Mouse (Mus musculus) Patski (cell line): ENCODE results near the gene Vars2. TPM values are rescaled to one million over a fixed set of nuclear protein-coding genes. Genes with fewer than 3 reads are reported as not detected.

Experiments
- ATAC-seq: fragments of 100-300 bp; one replicate; pipeline ENCODE4 v1.8.0; 2021
- CTCF ChIA-PET: fragments of 350-600 bp; sonication (Branson Sonifier 250); formaldehyde crosslinking; loops from one replicate; lab custom pipeline; 2022; ENCODE audit warnings: inconsistent platforms; lab: Charles Lee
- POLR2A ChIA-PET: fragments of 350-600 bp; sonication (Branson Sonifier 250); formaldehyde crosslinking; loops from one replicate; lab custom pipeline; 2022; ENCODE audit warnings: antibody characterized with exemption, inconsistent platforms; lab: Charles Lee
- DNase-seq: peaks from one replicate; pipeline ENCODE4 v3.0.0-alpha.2; 2011; ENCODE audit warnings: low read depth, low spot score
- H3K27me3 ChIP-seq: fragments of 371-371 bp; one replicate; pipeline ENCODE4 v1.5.1; 2021
- CTCF ChIP-seq: fragments of 100-300 bp; IDR thresholded peaks from one replicate; pipeline ENCODE4 v1.5.1; 2021
- in situ Hi-C: fragments of 300-500 bp; cut with MboI; formaldehyde crosslinking; loops from 3 replicates; pipeline ENCODE4 v1.11.1; 2018; ENCODE audit warnings: low pct_unique_long_range_greater_than_20kb, mixed read lengths
- polyA plus RNA-seq: library from polyadenylated mRNA; unstranded; gene quantifications from one replicate; pipeline ENCODE4 v1.2.3, GENCODE M21; 2021

Gene Vars2
- polyA plus RNA-seq, 1 experiment from 2014 or later: 34.4 TPM

GRCm38 (mm10) chr17:35639352-35639751 is 28.0 kb downstream of the Vars2 start:
- ChIA-PET POLR2A (no interaction called here), CTCF (interaction anchor here (1.4 kb wide), 1 partner anchor 10 kb away, joined by 3 read pairs; no protein-coding TSS in a partner anchor)
- H3K27me3 ChIP-seq: no peaks in the 10 kb centered on the region
- in situ Hi-C loops: no loop called here
- TF ChIP-seq CTCF: no peak
- ATAC-seq (no peak), DNase-seq (no peak)

GRCm38 (mm10) chr17:35638475-35639190 is 28.8 kb downstream of the Vars2 start:
- in situ Hi-C loops: no loop called here
- CTCF ChIA-PET: interaction anchor here (1.0 to 1.1 kb wide), 2 partner anchors 27 to 99 kb away, joined by 3 to 4 read pairs; no protein-coding TSS in a partner anchor

GRCm38 (mm10) chr17:35636363-35636762 is 31.0 kb downstream of the Vars2 start:
- CTCF ChIA-PET: interaction anchor here (0.6 to 3.2 kb wide), 7 partner anchors 14 to 101 kb away, joined by 3 to 30 read pairs (median 13); no protein-coding TSS in a partner anchor
- in situ Hi-C loops: no loop called here
- ATAC-seq: no peak

More at GRCm38 (mm10) chr17:35638475-35639190, 28.8 kb downstream of the Vars2 start:
- H3K27me3 ChIP-seq: no peaks in the 10 kb centered on the region
- ATAC-seq (no peak), DNase-seq (no peak)
- POLR2A ChIA-PET: no interaction called here
- no peak for TF ChIP-seq CTCF

GRCm38 (mm10) chr17:35635699-35636111 is 31.7 kb downstream of the Vars2 start:
- ChIA-PET CTCF (interaction anchor here (0.6 to 4.0 kb wide), 19 partner anchors 11 to 101 kb away, joined by 3 to 39 read pairs (median 4); partner anchors contain the start of gene Sfta2), POLR2A (interaction anchor here (0.6 to 2.2 kb wide), 4 partner anchors 18 to 102 kb away, joined by 3 to 6 read pairs (median 4); partner anchors contain the start of gene Vars2)
- ATAC-seq (no peak), DNase-seq (no peak)
- TF ChIP-seq CTCF: peak; percentile 93
- in situ Hi-C loops: no loop called here
- no peaks in the 10 kb centered on the region for H3K27me3 ChIP-seq

More at GRCm38 (mm10) chr17:35636363-35636762, 31.0 kb downstream of the Vars2 start:
- TF ChIP-seq CTCF: no peak
- no peaks in the 10 kb centered on the region for H3K27me3 ChIP-seq
- POLR2A ChIA-PET: interaction anchor here (0.9 kb wide), 1 partner anchor 29 kb away, joined by 3 read pairs; no protein-coding TSS in a partner anchor
- DNase-seq: no peak

- H3K27me3 ChIP-seq: no peaks in the 10 kb centered on the region
- no peak for ATAC-seq
- in situ Hi-C loops: no loop called here
- ChIA-PET CTCF (interaction anchor here (0.7 to 4.0 kb wide), 22 partner anchors 10 to 102 kb away, joined by 3 to 39 read pairs (median 5); partner anchors contain the start of genes Ddr1 and Sfta2), POLR2A (interaction anchor here (0.6 to 2.2 kb wide), 3 partner anchors 18 to 103 kb away, joined by 3 to 6 read pairs (median 4); partner anchors contain the start of gene Vars2)
- no peak for DNase-seq
- no peak for TF ChIP-seq CTCF
These were observed 32.2 kb downstream of the Vars2 start for GRCm38 (mm10) chr17:35635202-35635601.

- TF ChIP-seq CTCF: peak; percentile 85
- H3K27me3 ChIP-seq: no peaks in the 10 kb centered on the region
- DNase-seq (peak; percentile 77), ATAC-seq (peak; percentile 96)
- ChIA-PET POLR2A (interaction anchor here (0.7 to 2.2 kb wide), 2 partner anchors 33 to 198 kb away, joined by 4 to 6 read pairs; partner anchors contain the start of gene Vars2), CTCF (interaction anchor here (0.6 to 4.0 kb wide), 20 partner anchors 9 to 103 kb away, joined by 3 to 39 read pairs (median 6); partner anchors contain the start of genes Ddr1 and Sfta2)
- in situ Hi-C loops: loop anchor here (5.0 kb wide), 2 partner anchors 52 to 103 kb away; no protein-coding TSS in a partner anchor
These were observed 33.4 kb downstream of the Vars2 start for GRCm38 (mm10) chr17:35633992-35634391.

- H3K27me3 ChIP-seq: no peaks in the 10 kb centered on the region
- ATAC-seq (no peak), DNase-seq (no peak)
- ChIA-PET CTCF (interaction anchor here (1.2 to 2.0 kb wide), 2 partner anchors 9 to 34 kb away, joined by 3 to 5 read pairs; no protein-coding TSS in a partner anchor), POLR2A (no interaction called here)
- TF ChIP-seq CTCF: no peak
- in situ Hi-C loops: no loop called here
These were observed 40.9 kb downstream of the Vars2 start, which contains the start of gene Gm9573 for GRCm38 (mm10) chr17:35626537-35626936. Gene Gm9573 (minus strand): TSS chr17:35626637.

GRCm38 (mm10) chr17:35617127-35617526 is 50.3 kb downstream of the Vars2 start:
- ATAC-seq (no peak), DNase-seq (no peak)
- ChIA-PET CTCF (interaction anchor here (1.1 to 1.2 kb wide), 2 partner anchors 9 to 15 kb away, joined by 3 read pairs; partner anchors contain the start of genes Gm9573 and Sfta2), POLR2A (interaction anchor here (0.6 kb wide), 1 partner anchor 18 kb away, joined by 3 read pairs; no protein-coding TSS in a partner anchor)
- in situ Hi-C loops: no loop called here
- H3K27me3 ChIP-seq: no peaks in the 10 kb centered on the region
- TF ChIP-seq CTCF: no peak

Other genes with a start within 250 kb of the Vars2 start
- 0.03 TPM for gene H2-Q6, start 242.7 kb downstream of the Vars2 start, polyA plus RNA-seq
- gene H2-Q7, start 228.4 kb downstream of the Vars2 start, polyA plus RNA-seq: 0.08 TPM
- 0.35 TPM for gene H2-Q10, start 197.5 kb downstream of the Vars2 start, polyA plus RNA-seq
- gene Pou5f1, start 161.6 kb downstream of the Vars2 start, polyA plus RNA-seq: not detected
- 35.9 TPM for gene Tcf19, start 150.8 kb downstream of the Vars2 start, polyA plus RNA-seq
- 44.8 TPM for gene Cchcr1, start 150.5 kb downstream of the Vars2 start, polyA plus RNA-seq
- 0.37 TPM for gene Psors1c2, start 134.4 kb downstream of the Vars2 start, polyA plus RNA-seq
- 8.6 TPM for gene Cdsn, start 115.5 kb downstream of the Vars2 start, polyA plus RNA-seq
- gene 2300002M23Rik, start 100.1 kb downstream of the Vars2 start, polyA plus RNA-seq: not detected
- not detected for gene Sfta2, start 66.0 kb downstream of the Vars2 start, polyA plus RNA-seq
- gene Gm9573, start 41.0 kb downstream of the Vars2 start, polyA plus RNA-seq: not detected
- not detected for gene Mucl3, start 23.9 kb downstream of the Vars2 start, polyA plus RNA-seq
- 30.5 TPM for gene Gtf2h4, start 6.1 kb upstream of the Vars2 start, polyA plus RNA-seq
- 230 TPM for gene Ddr1, start 37.0 kb upstream of the Vars2 start, polyA plus RNA-seq
- 149 TPM for gene Ier3, start 154.1 kb upstream of the Vars2 start, polyA plus RNA-seq
- 308 TPM for gene Flot1, start 155.6 kb upstream of the Vars2 start, polyA plus RNA-seq
- gene Tubb5, start 170.7 kb upstream of the Vars2 start, polyA plus RNA-seq: 608 TPM
- gene Mdc1, start 173.9 kb upstream of the Vars2 start, polyA plus RNA-seq: 23.9 TPM
- 13.5 TPM for gene Nrm, start 193.7 kb upstream of the Vars2 start, polyA plus RNA-seq
- 74.3 TPM for gene Ppp1r18, start 198.0 kb upstream of the Vars2 start, polyA plus RNA-seq
- gene Dhx16, start 212.2 kb upstream of the Vars2 start, polyA plus RNA-seq: 68.9 TPM
- 61.5 TPM for gene 2310061I04Rik, start 229.8 kb upstream of the Vars2 start, polyA plus RNA-seq
- gene Atat1, start 242.5 kb upstream of the Vars2 start, polyA plus RNA-seq: 42.6 TPM
- gene Mrps18b, start 248.8 kb upstream of the Vars2 start, polyA plus RNA-seq: 83.0 TPM
- gene Ppp1r10, start 248.8 kb upstream of the Vars2 start, polyA plus RNA-seq: 41.2 TPM